Mouse (Mus musculus): ENCODE data around the gene Nipsnap1. TPM values are rescaled to one million over a fixed set of nuclear protein-coding genes. Genes with fewer than 3 reads are reported as not detected.
A peak's percentile ranks its signal among the peaks of the same experiment; 100 is the strongest.

The Nipsnap1 gene
- total and polyA plus RNA-seq, 3 experiments: 13.7 to 22.9 TPM; not detected in 1

DNA sequence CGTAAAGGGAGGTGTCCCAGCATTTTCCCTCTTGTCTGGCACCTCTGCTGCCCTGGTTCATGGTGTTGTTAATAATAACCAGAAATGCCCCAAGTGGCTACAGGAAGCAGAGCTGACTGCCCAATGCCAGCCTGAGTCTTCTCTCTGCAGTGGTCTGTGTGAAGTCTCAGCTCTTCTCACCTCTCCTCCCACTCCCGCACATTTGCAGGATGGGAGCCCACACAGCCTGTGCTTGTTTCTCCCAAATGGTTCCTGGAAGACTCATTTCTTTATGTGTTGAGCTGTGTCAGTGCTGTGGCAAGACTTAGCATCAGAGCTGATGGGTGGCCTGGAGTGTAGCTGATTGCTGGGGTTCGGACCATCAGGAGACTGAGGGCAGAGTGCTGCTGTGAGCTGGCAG is 53.5 kb downstream of the Nipsnap1 start:
- H3K79me2 ChIP-seq (ENCODE audit: control insufficient read depth, insufficient read depth, low read length, poor library complexity): no peaks in the 10 kb centered on the region
- no peaks in the 10 kb centered on the region for H3K27me3 ChIP-seq (ENCODE audit: control insufficient read depth in 1 of 2, insufficient read depth in 2 of 2, low read length in 2 of 2)
- no peak overlapping the region for H3K9ac ChIP-seq (ENCODE audit: control insufficient read depth, low read depth, low read length, poor library complexity, severe bottlenecking)
- H3K4me3 ChIP-seq (ENCODE audit: control insufficient read depth in 1 of 2, insufficient read depth in 1 of 2, low read depth in 2 of 2, low read length in 2 of 2): no peak overlapping the region
- no peak overlapping the region for H3K27ac ChIP-seq (ENCODE audit: control insufficient read depth, low read depth, low read length)
- no peak for TF ChIP-seq JUND (IDR thresholded peaks at IDR 0.05; ENCODE audit: low read depth, low read length)
- no peak for TF ChIP-seq CHD2 (IDR thresholded peaks at IDR 0.05; ENCODE audit: low read length)
- no peak for TF ChIP-seq E2F4 (IDR thresholded peaks at IDR 0.05; ENCODE audit: borderline replicate concordance, low read depth, low read length)
- no peak for TF ChIP-seq POLR2AphosphoS2 (IDR thresholded peaks at IDR 0.05; ENCODE audit: low read length)
- TF ChIP-seq ZMIZ1 (IDR thresholded peaks at IDR 0.05; ENCODE audit: low read depth, low read length): no peak
- TF ChIP-seq MXI1 (IDR thresholded peaks at IDR 0.05; ENCODE audit: low read depth, low read length): no peak
- TF ChIP-seq MAFK (IDR thresholded peaks at IDR 0.05; ENCODE audit: borderline replicate concordance, low read depth, low read length): no peak
- no peak for TF ChIP-seq SMC3 (IDR thresholded peaks at IDR 0.05; ENCODE audit: low read depth, low read length)
- no peak for TF ChIP-seq CTCF (IDR thresholded peaks at IDR 0.05 in 2 of 3, conservative IDR thresholded peaks at IDR 0.05 in 1 of 3; ENCODE audit: control insufficient read depth in 1 of 3, insufficient read depth in 1 of 3, low read depth in 2 of 3, low read length in 3 of 3, poor library complexity in 1 of 3, severe bottlenecking in 1 of 3)
- TF ChIP-seq EP300 (IDR thresholded peaks at IDR 0.05; ENCODE audit: low read depth in 1 of 2, low read length in 2 of 2): no peak
- TF ChIP-seq USF2 (IDR thresholded peaks at IDR 0.05; ENCODE audit: borderline replicate concordance in 1 of 2, insufficient read depth in 1 of 2, low read depth in 1 of 2, low read length in 2 of 2): no peak
- H3K36me3 ChIP-seq (ENCODE audit: control insufficient read depth in 1 of 2, insufficient read depth in 2 of 2, low read length in 2 of 2): peaks cover 0 to 3% of the 10 kb centered on the region in 2 experiments
- H3K4me1 ChIP-seq (ENCODE audit: control insufficient read depth in 1 of 2, insufficient read depth in 2 of 2, low read length in 2 of 2): peaks cover 0 to 8% of the 10 kb centered on the region in 2 experiments; a peak in 1 of 4 replicates
- DNase-seq (ENCODE audit: low read depth, low spot score): no peak
- H3K9me3 ChIP-seq (replicated peaks; ENCODE audit: insufficient read depth, low read length): no peaks in the 10 kb centered on the region

DNA sequence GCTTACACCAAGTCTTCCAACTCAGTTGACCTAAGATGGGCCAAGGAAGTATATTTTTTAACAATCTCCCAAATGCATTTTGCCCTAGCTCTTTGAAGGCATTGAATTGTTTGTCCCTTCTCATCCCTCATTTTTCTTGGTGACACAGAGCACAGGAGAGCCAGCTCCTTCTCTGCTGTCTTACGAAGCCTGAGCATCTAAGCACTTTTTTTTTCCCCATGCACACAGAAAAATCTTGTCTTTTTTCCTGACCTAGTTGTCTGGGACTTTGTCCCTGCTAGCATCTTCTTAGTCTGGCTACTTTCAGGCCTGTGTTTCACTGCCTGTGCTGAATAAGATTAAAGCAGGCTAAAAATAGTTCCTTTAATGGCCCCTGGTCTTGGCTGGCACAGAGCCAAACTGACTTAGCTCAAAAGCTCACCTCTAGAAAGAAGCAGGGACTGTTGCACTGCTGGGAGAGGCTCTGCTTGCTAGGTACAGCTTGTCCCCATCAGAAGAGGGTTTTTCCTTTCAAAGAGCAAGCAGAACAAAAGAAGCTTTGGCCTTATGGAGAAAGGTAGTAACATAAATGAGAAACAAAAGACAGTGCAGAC is 57.4 kb downstream of the Nipsnap1 start:
- TF ChIP-seq EP300 (IDR thresholded peaks at IDR 0.05; ENCODE audit: low read depth in 1 of 2, low read length in 2 of 2) (no peak), RCOR1 (IDR thresholded peaks at IDR 0.05; ENCODE audit: low read depth, low read length) (no peak), NELFE (IDR thresholded peaks at IDR 0.05; ENCODE audit: low read depth, low read length) (no peak), CHD1 (IDR thresholded peaks at IDR 0.05; ENCODE audit: low read depth, low read length) (no peak), HCFC1 (IDR thresholded peaks at IDR 0.05; ENCODE audit: low read depth, low read length) (no peak), USF2 (IDR thresholded peaks at IDR 0.05; ENCODE audit: borderline replicate concordance in 1 of 2, insufficient read depth in 1 of 2, low read depth in 1 of 2, low read length in 2 of 2) (no peak), CHD2 (IDR thresholded peaks at IDR 0.05; ENCODE audit: low read length) (no peak), GABPA (IDR thresholded peaks at IDR 0.05; ENCODE audit: low read depth, low read length) (no peak), MYC (IDR thresholded peaks at IDR 0.05; ENCODE audit: low read depth, low read length) (no peak), ETS1 (IDR thresholded peaks at IDR 0.05; ENCODE audit: low read depth, low read length) (no peak), ELF1 (IDR thresholded peaks at IDR 0.05; ENCODE audit: low read depth, low read length) (no peak), MEF2A (IDR thresholded peaks at IDR 0.05; ENCODE audit: extremely low read depth, insufficient replicate concordance, low read depth, low read length, poor library complexity, severe bottlenecking) (no peak), BHLHE40 (IDR thresholded peaks at IDR 0.05; ENCODE audit: borderline replicate concordance, low read depth, low read length) (no peak), SMC3 (IDR thresholded peaks at IDR 0.05; ENCODE audit: low read depth, low read length) (no peak), USF1 (IDR thresholded peaks at IDR 0.05; ENCODE audit: low read depth, low read length) (no peak)
- Histone ChIP-seq H3K4me3 (ENCODE audit: control insufficient read depth in 1 of 2, insufficient read depth in 1 of 2, low read depth in 2 of 2, low read length in 2 of 2) (no peak overlapping the region), H3K79me2 (ENCODE audit: control insufficient read depth, insufficient read depth, low read length, poor library complexity) (no peaks in the 10 kb centered on the region), H3K27ac (ENCODE audit: control insufficient read depth, low read depth, low read length) (no peak overlapping the region), H3K36me3 (ENCODE audit: control insufficient read depth in 1 of 2, insufficient read depth in 2 of 2, low read length in 2 of 2) (peaks cover 0 to 5% of the 10 kb centered on the region in 2 experiments; a peak in 3 of 4 replicates), H3K9ac (ENCODE audit: control insufficient read depth, low read depth, low read length, poor library complexity, severe bottlenecking) (no peak overlapping the region), H3K27me3 (ENCODE audit: control insufficient read depth in 1 of 2, insufficient read depth in 2 of 2, low read length in 2 of 2) (no peaks in the 10 kb centered on the region), H3K4me1 (ENCODE audit: control insufficient read depth in 1 of 2, insufficient read depth in 2 of 2, low read length in 2 of 2) (peaks cover 0 to 8% of the 10 kb centered on the region in 2 experiments; a peak in 1 of 4 replicates), H3K9me3 (replicated peaks; ENCODE audit: insufficient read depth, low read length) (no peaks in the 10 kb centered on the region)
- DNase-seq (ENCODE audit: low read depth, low spot score): peak; percentile 48
